In genomic region chr7:36663431-36663830, GRCm38 (mm10) we compare ENCODE assay signal across 18 mouse cellular contexts. TPM values are rescaled to one million over a fixed set of nuclear protein-coding genes. Genes with fewer than 3 reads are reported as not detected.
DNase-seq lines count a peak whose midpoint lies in the region; ATAC-seq and TF ChIP-seq lines count a peak whose summit lies in the region.
"Had no signal": no experiment of that assay in that cellular context is flagged by ENCODE, and none has a peak within 500 bp of the region (broad histone marks: within the 10 kb centered on the region; RNA-seq: fewer than 3 reads in every experiment).

No protein-coding gene starts in this region.

- no peaks in the 10 kb centered on the region for H3K4me1 ChIP-seq in lung, postnatal 0 days (ENCODE audit: insufficient read depth, low read depth, low read length)

- no peaks in the 10 kb centered on the region for H3K36me3 ChIP-seq in lung, postnatal 0 days (ENCODE audit: insufficient read depth, low read length)
- H3K36me3 ChIP-seq: embryonic facial prominence, embryonic 10.5 days; limb, embryonic 10.5 days; midbrain, embryonic 10.5 days; neural tube, embryonic 12.5 days had no signal

- TF ChIP-seq EP300 in lung, postnatal 0 days (IDR thresholded peaks at IDR 0.05), result no peak

- peak; percentile 44 for DNase-seq in gastrocnemius, adult 2 months
- DNase-seq in gastrocnemius, postnatal 10 days, result no peak
- DNase-seq in lung, postnatal 10 days, result peak; percentile 13
- DNase-seq in lung, postnatal 0 days (ENCODE audit: low spot score), result no peak
- DNase-seq in heart, adult 9 months (ENCODE audit: low spot score in 2 of 2), result peak; percentile 81 to 85
- DNase-seq in skeletal muscle tissue, adult 2 months (ENCODE audit: low read depth, low spot score), result peak; percentile 78
- no peak for DNase-seq in cerebellum, adult 9-11 months
- DNase-seq in ovary, adult 18-20 months (ENCODE audit: low spot score), result no peak
- DNase-seq: adrenal gland, adult 8-10 months; cerebellum, adult 11 months had no signal

- 75% methylated on average over 7 of the region's 7 CpGs for WGBS in lung, postnatal 0 days

- peak overlapping the region; percentile 20; the same call in 1 of the 2 replicates for H3K27ac ChIP-seq in gastrocnemius, adult 2 months
- no peak overlapping the region for H3K27ac ChIP-seq in lung, postnatal 0 days (ENCODE audit: low read length)
- H3K27ac ChIP-seq: embryonic facial prominence, embryonic 10.5 days; left cerebral cortex, adult 2 months; limb, embryonic 10.5 days; midbrain, embryonic 10.5 days; neural tube, embryonic 12.5 days had no signal

- no peaks in the 10 kb centered on the region for H3K9me3 ChIP-seq in lung, postnatal 0 days (ENCODE audit: low read length)
- H3K9me3 ChIP-seq: embryonic facial prominence, embryonic 10.5 days; limb, embryonic 10.5 days; midbrain, embryonic 10.5 days; neural tube, embryonic 12.5 days had no signal

- no peak for TF ChIP-seq CTCF in gastrocnemius, adult 2 months (IDR thresholded peaks at IDR 0.05)
- no peak for TF ChIP-seq CTCF in lung, postnatal 0 days (IDR thresholded peaks at IDR 0.05)

- intact Hi-C loops in gastrocnemius, adult 2 months (cut with DNase I), result no loop called here

- H3K9ac ChIP-seq in lung, postnatal 0 days (replicated peaks; ENCODE audit: low read depth), result no peak overlapping the region
- H3K9ac ChIP-seq: neural tube, embryonic 12.5 days had no signal

- no peak for ATAC-seq in lung, postnatal 0 days
- ATAC-seq: forebrain, embryonic 14.5 days had no signal

- no peak overlapping the region for H3K4me2 ChIP-seq in lung, postnatal 0 days (replicated peaks; ENCODE audit: low read depth, low read length)
- H3K4me2 ChIP-seq: liver, embryonic 11.5 days; neural tube, embryonic 12.5 days had no signal

- H3K27me3 ChIP-seq in lung, postnatal 0 days (replicated peaks; ENCODE audit: insufficient read depth, low read length), result no peaks in the 10 kb centered on the region
- H3K27me3 ChIP-seq: CH12.LX; neural tube, embryonic 12.5 days had no signal

- H3K4me3 ChIP-seq in gastrocnemius, adult 2 months, result no peak overlapping the region
- no peak overlapping the region for H3K4me3 ChIP-seq in lung, postnatal 0 days (ENCODE audit: low read depth, low read length)
- H3K4me3 ChIP-seq: embryonic facial prominence, embryonic 10.5 days; left cerebral cortex, adult 2 months; limb, embryonic 10.5 days; midbrain, embryonic 10.5 days; neural tube, embryonic 12.5 days had no signal

RNA-seq across cellular contexts. Expression of gene Tshz3, which starts 34.5 kb away (rescaled TPM):
- total RNA-seq in gastrocnemius, adult 2 months (2021), result 1 to 10 TPM; 2.9 to 3.1 TPM
- 10 to 100 TPM in 1 of 2 experiments, 1 to 10 TPM in 1; 7.8 to 11.0 TPM for total RNA-seq in gastrocnemius, postnatal 10 days (2021)
- 4.1 and 5.8 TPM in 2 replicates for polyA plus RNA-seq in lung, postnatal 0 days (2015; fragmentation: Nextera tagmentation; extraction: Ambion mirVana)
- total RNA-seq: CH12.LX had no signal

Comparison
In these comparisons a context has a peak if more than half of its experiments do, and no peak if none do; other contexts are left out.
1. DNase-seq: peak in gastrocnemius, adult 2 months (single experiment), lung, postnatal 10 days (single experiment), heart, adult 9 months (2 of 2) and skeletal muscle tissue, adult 2 months (single experiment); none in gastrocnemius, postnatal 10 days (single experiment), lung, postnatal 0 days (single experiment), cerebellum, adult 9-11 months (single experiment) and ovary, adult 18-20 months (single experiment).